Mouse (Mus musculus) layer of hippocampus, adult 9-10 months (tissue): ENCODE results near the gene Padi4.

Experiments
- DNase-seq: peaks from one replicate; pipeline ENCODE4 v3.0.0; 2022; ENCODE audit warnings: low spot score

Padi4 gene

DNA sequence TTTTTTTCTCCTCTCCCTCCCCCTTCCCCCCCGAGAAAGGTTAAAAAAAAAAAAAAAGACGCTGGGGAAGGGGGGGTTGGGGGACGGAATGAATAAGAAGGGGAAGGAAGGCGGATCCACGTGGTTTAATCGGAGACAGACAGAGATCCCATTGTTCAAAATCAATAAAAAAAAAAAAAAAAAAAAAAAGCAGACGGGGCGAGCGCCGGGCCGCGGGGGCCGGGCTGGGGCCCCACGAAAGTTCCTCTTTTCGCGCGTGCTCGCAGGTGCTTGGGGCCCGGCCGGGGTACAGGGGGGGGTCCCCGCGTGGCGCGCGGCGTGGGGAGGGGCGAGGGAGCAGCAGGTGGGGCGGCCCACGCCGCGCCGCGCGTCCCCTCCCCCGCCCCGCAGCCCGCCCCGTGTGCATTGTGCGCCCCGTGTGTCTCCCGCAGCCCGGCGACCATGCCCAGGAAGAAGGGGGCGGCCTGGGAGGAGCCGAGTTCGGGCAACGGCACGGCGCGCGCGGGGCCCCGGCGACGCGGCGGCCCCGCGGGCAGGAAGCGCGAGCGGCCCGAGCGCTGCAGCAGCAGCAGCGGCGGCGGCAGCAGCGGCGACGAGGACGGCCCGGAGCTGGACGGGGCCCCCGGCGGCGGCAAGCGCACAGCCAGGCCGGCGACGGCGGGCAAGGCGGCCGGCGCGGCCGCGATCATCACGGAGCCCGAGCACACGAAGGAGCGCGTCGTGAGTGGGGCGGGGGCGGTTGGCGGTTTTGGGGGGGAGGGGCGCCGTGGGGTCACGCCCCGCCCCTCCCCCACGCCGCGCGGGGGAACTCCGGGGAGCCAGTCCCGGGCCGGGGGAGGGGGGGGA is 72.1 kb downstream of the Padi4 start:
- DNase-seq: no peak

DNA sequence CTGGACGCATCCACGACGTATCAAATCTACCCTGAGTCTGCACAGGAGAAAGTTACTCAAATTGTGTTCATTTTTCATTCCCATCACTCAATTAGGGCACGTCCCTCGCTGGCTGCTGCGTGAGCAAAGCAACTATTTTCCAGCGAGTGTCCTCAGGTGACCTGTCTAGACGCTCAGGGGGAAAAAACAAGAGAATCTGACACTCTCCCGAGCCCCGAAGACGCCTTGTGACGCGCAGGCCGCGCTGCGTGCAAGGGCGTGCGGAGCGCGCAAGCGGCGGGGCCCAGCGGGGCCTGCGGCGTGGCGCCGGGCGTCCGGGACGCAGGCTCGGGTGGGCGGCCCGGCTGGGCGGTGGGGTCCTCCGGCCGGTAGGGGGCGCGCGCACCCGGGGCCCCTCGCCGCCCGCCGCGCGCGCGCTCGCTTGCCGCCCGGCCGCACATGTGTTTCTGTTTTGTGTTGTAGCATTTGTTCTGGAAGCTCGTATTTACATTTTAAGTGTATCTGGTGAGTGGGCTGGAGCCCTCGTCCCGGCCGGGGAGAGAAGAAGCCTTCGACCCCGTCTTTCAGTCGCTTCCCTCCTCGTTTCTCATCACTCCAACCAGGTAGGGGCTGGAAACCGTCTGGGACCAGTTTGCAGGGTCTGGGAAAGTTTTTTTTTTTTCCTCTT is 72.9 kb downstream of the Padi4 start:
- no peak for DNase-seq

DNA sequence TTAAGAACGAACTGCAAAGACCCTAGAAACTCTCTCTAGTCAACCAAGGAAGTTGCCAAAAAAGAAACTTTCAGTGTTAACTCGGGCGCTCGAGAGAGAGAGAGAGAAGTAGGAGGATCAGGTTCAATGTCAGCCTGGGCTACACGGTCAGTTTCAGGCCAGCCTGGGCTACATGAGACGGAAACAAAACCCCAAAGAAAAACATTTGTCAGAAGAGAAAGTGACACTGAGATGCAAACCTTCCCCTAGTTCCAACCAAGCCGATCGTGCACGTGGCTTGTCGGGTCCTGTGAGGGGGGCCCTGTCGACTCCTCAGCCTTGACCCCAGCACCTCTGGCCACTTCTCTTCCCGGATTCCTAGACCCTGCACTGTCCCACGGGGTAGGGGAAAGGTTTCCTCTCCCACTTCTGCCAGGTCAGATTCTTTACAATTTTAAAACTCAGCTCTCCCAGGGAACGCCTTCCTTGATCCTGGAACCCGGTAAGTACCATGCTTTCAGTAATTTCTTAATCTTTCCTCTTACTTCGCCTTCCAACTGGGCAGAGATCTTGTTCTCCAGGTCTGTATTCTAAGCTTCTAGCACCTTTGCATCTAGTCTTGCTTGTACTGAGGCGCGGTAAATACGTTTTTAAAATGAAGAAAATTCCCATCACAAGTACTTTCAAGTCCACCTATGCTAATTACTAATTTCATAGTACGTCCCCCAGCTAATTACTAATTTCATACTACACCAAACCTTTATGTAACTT is 73.6 kb downstream of the Padi4 start, which contains the start of gene Rcc2:
Gene Rcc2 (plus strand): TSS at position 273 of the 750 bp plus-strand sequence.
- DNase-seq: no peak

DNA sequence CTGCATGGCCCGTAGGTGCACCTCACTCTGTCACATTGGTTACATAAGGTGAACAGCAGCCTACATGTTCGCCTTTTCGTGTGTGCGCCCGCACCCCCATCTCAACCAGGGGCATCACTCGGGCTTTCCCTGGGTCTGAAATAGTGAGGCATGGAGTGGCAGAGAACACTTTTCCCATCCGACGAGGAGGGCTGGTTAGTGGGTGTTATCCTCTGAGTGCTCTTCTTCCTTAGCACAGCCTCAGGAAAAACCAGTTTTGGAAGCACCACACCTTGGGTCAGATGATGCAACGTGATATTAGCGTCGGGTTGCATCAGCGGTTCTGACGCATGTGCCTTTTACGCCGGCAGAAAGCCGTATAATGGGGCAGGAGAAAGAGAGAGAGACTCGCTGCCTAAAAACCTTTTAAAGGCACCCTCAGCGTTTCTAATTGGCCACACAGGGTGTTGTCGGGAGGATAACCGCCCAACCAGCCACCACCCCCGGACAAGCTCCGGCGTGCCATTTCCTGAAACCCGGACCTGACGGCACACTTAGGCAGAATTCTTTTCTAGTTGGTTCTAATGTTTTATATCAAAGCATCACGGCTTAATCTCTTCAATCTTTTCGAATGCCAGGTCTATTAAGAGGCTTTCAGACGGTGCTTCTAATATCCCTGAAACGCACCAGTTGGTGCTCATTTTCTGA is 74.5 kb downstream of the Padi4 start:
- peak; percentile 51 for DNase-seq
